Mouse (Mus musculus) liver, adult 2 months (tissue): ENCODE data around the gene Gpc4. TPM values are rescaled to one million over a fixed set of nuclear protein-coding genes. Genes with fewer than 3 reads are reported as not detected.

Experiments used
- DNase-seq: peaks from one replicate; pipeline ENCODE4 v3.0.0-alpha.2; 2011; ENCODE audit warnings: low read depth, low spot score; ENCODE audit errors: extremely low read depth
- H3K27ac ChIP-seq: fragments of 200-500 bp; replicated peaks from 2 replicates; pipeline ENCODE4 v1.5.1; 2012; ENCODE audit warnings: low read depth, mild to moderate bottlenecking, control low read depth, inconsistent platforms, low read length; ENCODE audit not compliant: insufficient read depth
- H3K27me3 ChIP-seq: fragments of 200-500 bp; 2 replicates; pipeline ENCODE4 v1.6.1; 2012; ENCODE audit warnings: mild to moderate bottlenecking, moderate library complexity, low read length, inconsistent platforms; ENCODE audit not compliant: control insufficient read depth, insufficient read depth
- H3K36me3 ChIP-seq: fragments of 200-500 bp; 2 replicates; pipeline ENCODE4 v1.6.1; 2012; ENCODE audit warnings: low read length, inconsistent platforms; ENCODE audit not compliant: control insufficient read depth, insufficient read depth
- H3K4me1 ChIP-seq: fragments of 200-500 bp; 2 replicates; pipeline ENCODE4 v1.6.1; 2011; ENCODE audit warnings: low read length; ENCODE audit not compliant: control insufficient read depth, insufficient read depth
- H3K4me3 ChIP-seq: fragments of 200-500 bp; 2 replicates; pipeline ENCODE4 v1.5.1; 2011; ENCODE audit warnings: low read depth, mild to moderate bottlenecking, control low read depth, low read length, moderate library complexity; ENCODE audit not compliant: insufficient read depth
- H3K79me2 ChIP-seq: fragments of 200-500 bp; 2 replicates; pipeline ENCODE4 v1.6.1; 2012; ENCODE audit warnings: inconsistent platforms, mild to moderate bottlenecking, low read length, moderate library complexity; ENCODE audit not compliant: control insufficient read depth, insufficient read depth
- H3K9ac ChIP-seq: fragments of 200-500 bp; 2 replicates; pipeline ENCODE4 v1.6.1; 2012; ENCODE audit warnings: low read depth, mild to moderate bottlenecking, control low read depth, inconsistent platforms, low read length
- CTCF ChIP-seq: fragments of 200-500 bp; IDR thresholded peaks from 2 replicates; pipeline ENCODE4 v1.5.1; 2011; ENCODE audit warnings: low read depth, low read length, control low read depth
- POLR2A ChIP-seq: fragments of 200-500 bp; IDR thresholded peaks from 2 replicates; pipeline ENCODE4 v1.6.1; 2011; ENCODE audit warnings: low read length, control low read depth; ENCODE audit not compliant: insufficient read depth; ENCODE audit errors: extremely low read depth
- WGBS: fragments of 180-500 bp; shearing (Covaris S2); methylation state at CpG from one replicate; pipeline ENCODE4 v1.1.7; 2018; 5-methylcytosine and 5-hydroxymethylcytosine counted together
- polyA plus RNA-seq: library from polyadenylated mRNA; depleted of rRNA; stranded (reverse); fragments of >200 nt; gene quantifications from 2 replicates; pipeline ENCODE4 v1.2.3, GENCODE M21; 2012
- total RNA-seq: library from RNA; depleted of rRNA; stranded (reverse); fragments of >200 nt; gene quantifications from 2 replicates; pipeline ENCODE4 v1.2.3, GENCODE M21; 2014

Gene Gpc4
- total and polyA plus RNA-seq, 2 experiments = 30.3 to 30.8 TPM

GRCm38 (mm10) chrX:52155408-52155953 is 9.6 kb downstream of the Gpc4 start:
- H3K36me3 ChIP-seq = no peaks in the 10 kb centered on the region; the same call in 1 of the 2 replicates
- H3K27me3 ChIP-seq = no peaks in the 10 kb centered on the region
- DNase-seq = peak; percentile 84
- TF ChIP-seq CTCF (no peak), POLR2A (no peak)
- H3K79me2 ChIP-seq = peaks cover 16% of the 10 kb centered on the region; the same call in 1 of the 2 replicates
- no peak overlapping the region for H3K4me3 ChIP-seq
- H3K9ac ChIP-seq = no peak overlapping the region
- H3K27ac ChIP-seq = peak overlapping the region; percentile 75
- peaks cover 28% of the 10 kb centered on the region for H3K4me1 ChIP-seq
- WGBS = 43% methylated on average over 7 of the region's 7 CpGs

GRCm38 (mm10) chrX:52154821-52155220 is 10.2 kb downstream of the Gpc4 start:
- WGBS = 39% methylated on average over 4 of the region's 4 CpGs
- Histone ChIP-seq H3K27me3 (no peaks in the 10 kb centered on the region), H3K79me2 (peaks cover 16% of the 10 kb centered on the region; the same call in 1 of the 2 replicates), H3K9ac (no peak overlapping the region), H3K4me3 (no peak overlapping the region), H3K27ac (peak overlapping the region; percentile 85), H3K4me1 (peaks cover 28% of the 10 kb centered on the region), H3K36me3 (no peaks in the 10 kb centered on the region; the same call in 1 of the 2 replicates)
- TF ChIP-seq POLR2A (no peak), CTCF (no peak)
- DNase-seq = peak; percentile 70

- peak overlapping the region; percentile 85 for H3K27ac ChIP-seq
- H3K4me1 ChIP-seq = peaks cover 26% of the 10 kb centered on the region
- 55% methylated on average over 4 of the region's 4 CpGs for WGBS
- H3K27me3 ChIP-seq = no peaks in the 10 kb centered on the region
- no peak overlapping the region for H3K4me3 ChIP-seq
- DNase-seq = no peak
- H3K9ac ChIP-seq = no peak overlapping the region
- H3K36me3 ChIP-seq = no peaks in the 10 kb centered on the region
- H3K79me2 ChIP-seq = peaks cover 16% of the 10 kb centered on the region; the same call in 1 of the 2 replicates
- TF ChIP-seq POLR2A = no peak
- no peak for TF ChIP-seq CTCF
Observed at GRCm38 (mm10) chrX:52153451-52153850, 11.6 kb downstream of the Gpc4 start.

- Histone ChIP-seq H3K9ac (no peak overlapping the region), H3K27me3 (no peaks in the 10 kb centered on the region), H3K27ac (peak overlapping the region; percentile 85), H3K79me2 (peaks cover 16% of the 10 kb centered on the region; the same call in 1 of the 2 replicates), H3K4me3 (no peak overlapping the region), H3K4me1 (peaks cover 26% of the 10 kb centered on the region), H3K36me3 (no peaks in the 10 kb centered on the region)
- DNase-seq = peak; percentile 76
- WGBS = 26% methylated on average over 5 of the region's 5 CpGs
- no peak for TF ChIP-seq POLR2A
- TF ChIP-seq CTCF = no peak
Observed at GRCm38 (mm10) chrX:52152961-52153360, 12.1 kb downstream of the Gpc4 start.

GRCm38 (mm10) chrX:52151555-52151954 is 13.5 kb downstream of the Gpc4 start:
- Histone ChIP-seq H3K79me2 (peaks cover 17% of the 10 kb centered on the region; the same call in 1 of the 2 replicates), H3K36me3 (no peaks in the 10 kb centered on the region), H3K27ac (no peak overlapping the region), H3K9ac (no peak overlapping the region), H3K27me3 (no peaks in the 10 kb centered on the region), H3K4me3 (no peak overlapping the region), H3K4me1 (peaks cover 29% of the 10 kb centered on the region)
- DNase-seq = no peak
- no peak for TF ChIP-seq CTCF
- no peak for TF ChIP-seq POLR2A
- WGBS = 72% methylated on average over 5 of the region's 5 CpGs

GRCm38 (mm10) chrX:52151100-52151499 is 14.0 kb downstream of the Gpc4 start:
- WGBS = 59% methylated on average over 7 of the region's 7 CpGs
- no peak for DNase-seq
- H3K4me3 ChIP-seq = no peak overlapping the region
- peak overlapping the region; percentile 40; the same call in 1 of the 2 replicates for H3K27ac ChIP-seq
- H3K36me3 ChIP-seq = no peaks in the 10 kb centered on the region
- no peak overlapping the region for H3K9ac ChIP-seq
- H3K79me2 ChIP-seq = peaks cover 19% of the 10 kb centered on the region; the same call in 1 of the 2 replicates
- H3K4me1 ChIP-seq = peaks cover 27% of the 10 kb centered on the region
- no peaks in the 10 kb centered on the region for H3K27me3 ChIP-seq
- TF ChIP-seq CTCF (no peak), POLR2A (no peak)
